Mouse (Mus musculus): Measurements from ENCODE around the gene Tollip.
A peak's percentile ranks its signal among the peaks of the same experiment; 100 is the strongest.

Gene Tollip

DNA sequence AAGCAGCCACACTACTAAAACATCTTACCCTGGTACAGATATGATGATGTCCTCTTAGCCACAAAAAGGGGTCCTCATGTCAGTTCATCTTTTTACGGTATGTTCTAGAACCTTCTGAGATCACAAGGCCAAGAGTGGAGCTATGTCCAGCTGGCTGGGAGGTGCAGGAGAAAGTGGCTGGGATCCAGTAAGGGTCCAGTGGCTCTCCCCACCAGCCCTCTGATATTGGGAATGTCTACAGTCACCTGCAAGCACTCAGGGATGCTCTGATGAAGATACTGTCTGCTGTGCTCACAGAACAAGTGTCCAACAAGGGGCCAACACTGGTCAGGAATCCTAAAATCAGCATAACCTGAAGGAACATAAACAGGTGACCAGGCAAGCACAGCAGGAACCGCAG is at the start of gene Tollip:
Tollip (minus strand) TSS at position 101 of the 400 bp plus-strand sequence.
- DNase-seq = no peak

DNA sequence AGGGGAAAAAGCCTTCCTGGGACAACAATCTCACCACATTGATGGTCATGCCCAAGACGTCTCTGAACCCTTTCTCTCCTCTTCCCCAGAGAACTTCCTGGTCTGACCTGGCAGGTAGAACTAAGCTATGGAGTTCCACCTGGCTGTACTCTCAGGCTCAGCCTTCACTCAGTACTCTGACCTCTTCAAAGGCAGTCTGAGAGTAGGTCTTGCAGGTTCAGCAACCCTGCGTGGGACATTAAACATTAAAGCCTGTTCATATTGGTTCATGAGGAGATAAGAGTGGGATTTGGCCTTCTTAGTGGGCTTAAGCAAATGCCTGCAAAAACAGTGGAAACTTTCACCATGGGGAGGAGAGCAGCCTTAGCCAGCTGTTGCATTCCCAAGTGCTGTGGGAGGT is 48.0 kb upstream of the Tollip start:
- DNase-seq = no peak

DNA sequence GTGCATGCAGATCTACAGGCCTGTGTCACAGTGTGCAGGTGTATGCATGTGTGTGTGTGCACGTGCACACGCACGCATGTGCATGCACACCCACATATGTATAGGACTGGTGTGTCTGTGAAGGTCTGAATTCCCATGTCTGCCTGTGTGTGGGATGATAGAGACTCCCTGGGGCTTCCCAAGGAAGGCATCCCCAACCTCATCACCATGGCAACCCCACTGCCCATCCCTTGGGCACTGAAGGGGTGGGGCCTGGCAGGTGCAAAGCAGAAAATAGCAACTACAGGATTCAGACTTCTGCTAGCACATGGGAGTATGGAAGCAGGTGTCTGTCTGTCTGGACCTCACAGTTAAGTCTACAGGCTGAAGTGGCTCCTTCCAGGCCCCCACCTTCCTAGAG is 44.2 kb upstream of the Tollip start:
- DNase-seq = no peak

DNA sequence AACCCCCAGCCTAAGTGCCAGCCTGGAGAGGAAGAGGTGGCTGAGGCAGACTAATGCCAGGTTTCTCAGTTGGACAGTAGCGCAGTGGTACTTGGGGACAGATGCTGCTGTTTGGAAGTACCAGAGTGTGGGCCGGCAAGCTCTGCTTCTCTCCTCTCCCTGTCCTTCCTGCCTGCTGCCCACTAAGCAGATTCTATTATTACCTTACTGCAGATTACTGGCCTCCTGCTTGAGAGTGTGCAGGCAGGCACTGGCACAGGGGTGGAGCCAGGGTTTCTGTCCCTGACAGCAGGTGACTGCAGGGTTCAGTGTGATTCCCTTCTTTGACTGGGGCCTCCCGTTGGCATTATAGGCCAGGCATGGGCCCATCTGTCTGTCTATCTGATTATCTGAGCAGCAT is 43.2 kb upstream of the Tollip start:
- no peak for DNase-seq

DNA sequence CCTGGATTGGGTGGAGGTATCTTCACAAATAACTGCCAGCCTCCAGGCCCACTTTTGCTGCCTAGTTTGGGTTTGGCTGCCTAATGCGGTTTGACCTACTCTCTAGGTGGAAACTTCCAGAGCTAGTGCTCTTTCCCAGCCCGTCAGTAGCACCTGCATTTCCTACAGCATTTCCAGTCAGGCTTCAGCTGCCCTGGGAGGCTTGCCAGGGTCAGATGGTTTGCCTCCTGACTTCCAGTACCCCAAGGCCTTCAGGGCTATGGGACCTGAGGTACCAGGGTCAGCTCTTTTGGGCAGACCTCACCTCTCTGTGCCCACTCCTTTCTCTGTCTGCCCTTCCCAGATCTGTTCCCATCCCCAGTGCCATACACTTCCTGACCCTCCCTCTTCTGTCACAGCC is 42.6 kb upstream of the Tollip start:
- DNase-seq = no peak

DNA sequence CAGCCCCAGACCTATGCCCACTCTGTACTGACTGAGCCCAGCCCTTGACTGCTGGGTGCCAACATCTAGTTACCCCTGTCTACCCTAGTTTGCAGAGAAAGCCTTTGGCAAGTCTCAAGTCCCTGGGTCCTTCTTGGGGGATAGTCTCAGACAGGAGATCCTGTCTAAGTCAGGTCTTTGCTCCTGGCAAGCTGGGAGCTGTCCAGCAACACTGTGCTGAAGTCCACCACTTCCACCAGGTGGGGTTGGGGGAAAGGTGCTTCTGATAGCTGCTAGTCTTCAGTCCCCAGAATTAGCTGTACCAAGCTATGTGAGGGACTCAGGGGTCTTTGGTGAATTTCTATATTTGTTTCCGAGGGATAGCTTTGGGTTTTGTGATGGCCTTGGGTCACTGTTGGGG is 40.8 kb upstream of the Tollip start:
- DNase-seq = peak; percentile 47

DNA sequence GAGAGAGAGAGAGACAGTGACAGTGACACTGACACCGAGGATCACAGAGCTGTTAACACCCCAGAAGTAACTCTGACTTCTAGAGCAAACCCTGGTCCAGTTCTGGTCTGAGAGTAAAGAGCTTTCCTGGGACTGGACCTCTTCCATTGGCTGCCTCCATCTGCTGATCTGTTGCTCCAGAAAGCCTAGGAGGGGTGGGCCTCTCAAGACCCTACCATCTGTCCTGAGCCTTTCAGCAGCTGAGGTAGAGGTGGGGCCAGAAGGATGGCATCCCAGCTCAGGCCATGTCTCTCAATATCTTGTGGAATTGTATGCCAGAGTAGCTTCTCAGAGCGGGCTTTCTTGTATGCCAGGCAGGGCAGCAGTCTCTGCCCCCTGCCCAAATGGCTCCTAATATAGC is 39.9 kb upstream of the Tollip start:
- DNase-seq = no peak

DNA sequence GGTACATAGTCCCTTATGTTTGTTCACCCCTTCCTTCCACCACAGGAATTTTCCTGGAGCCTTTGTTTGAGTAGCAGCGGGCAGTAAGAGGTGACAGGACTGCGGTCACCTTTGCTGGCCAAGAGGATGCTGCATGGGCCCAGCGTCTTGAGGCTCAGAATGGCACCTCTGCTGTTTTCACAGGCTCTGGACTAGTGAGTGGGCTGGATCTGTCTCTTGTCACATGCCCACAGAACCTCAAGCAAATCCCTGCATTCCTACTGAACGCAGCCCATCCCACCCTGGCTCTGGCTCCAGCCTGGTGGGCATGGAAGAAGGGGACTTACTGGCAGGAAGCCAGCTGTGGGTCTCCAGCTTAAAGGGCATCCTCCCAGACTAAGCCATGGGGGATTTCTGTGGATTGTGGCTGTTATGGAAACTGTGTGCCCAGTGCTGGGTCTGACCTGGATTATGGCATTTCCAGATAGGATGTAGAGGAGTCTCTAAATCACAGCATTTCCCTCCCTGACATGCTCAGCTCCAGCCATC is 39.3 kb upstream of the Tollip start:
- no peak for DNase-seq

DNA sequence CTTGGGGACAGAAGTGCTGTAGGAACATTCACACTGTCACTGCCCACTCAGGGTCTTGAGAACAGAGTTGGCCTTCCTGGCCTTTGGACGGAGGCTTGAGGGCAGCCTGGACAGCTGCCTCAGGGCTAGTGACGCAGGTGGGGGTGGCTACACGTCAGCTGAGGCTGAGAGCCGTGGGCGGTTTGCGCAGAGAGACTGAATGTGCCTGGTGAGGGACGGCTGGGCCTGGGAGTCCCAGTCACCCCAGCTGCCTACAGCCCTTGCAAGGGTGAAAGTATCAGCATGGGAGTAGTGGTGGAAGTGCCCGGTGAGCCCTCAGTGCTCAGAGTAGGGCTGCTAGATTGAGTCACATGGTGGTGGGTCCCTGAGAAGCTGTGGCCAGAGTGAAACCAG is 37.9 kb upstream of the Tollip start:
- no peak for DNase-seq

DNA sequence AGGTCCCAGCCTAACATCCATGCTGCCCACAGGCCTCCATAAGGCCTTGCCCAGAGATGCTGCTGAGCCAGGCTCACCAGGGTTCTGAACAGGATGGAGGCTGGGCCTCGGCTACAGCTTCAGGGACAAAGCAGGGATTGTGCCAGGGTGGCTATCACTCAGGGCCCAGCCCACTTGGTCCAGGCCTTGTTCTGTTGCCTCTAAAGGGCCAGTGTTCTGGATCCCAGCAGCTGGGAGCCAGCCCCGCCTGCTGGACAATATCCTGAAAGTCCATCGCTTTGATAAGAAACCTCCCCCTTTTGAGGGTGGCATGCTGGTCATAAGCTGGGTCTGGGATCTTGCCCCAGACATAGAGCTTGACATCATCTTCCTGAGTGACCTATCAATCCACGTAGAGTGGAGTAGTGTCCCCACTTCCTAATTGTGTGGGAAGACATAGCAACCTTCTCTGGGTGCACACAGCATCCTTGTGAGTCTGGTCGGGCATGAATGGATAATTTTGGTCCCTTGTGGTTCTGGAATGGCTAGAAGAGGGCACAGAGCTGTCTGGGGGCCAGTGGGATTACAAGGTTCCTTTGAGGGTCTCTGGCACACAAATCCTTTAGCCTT is 37.4 kb upstream of the Tollip start:
- no peak for DNase-seq

DNA sequence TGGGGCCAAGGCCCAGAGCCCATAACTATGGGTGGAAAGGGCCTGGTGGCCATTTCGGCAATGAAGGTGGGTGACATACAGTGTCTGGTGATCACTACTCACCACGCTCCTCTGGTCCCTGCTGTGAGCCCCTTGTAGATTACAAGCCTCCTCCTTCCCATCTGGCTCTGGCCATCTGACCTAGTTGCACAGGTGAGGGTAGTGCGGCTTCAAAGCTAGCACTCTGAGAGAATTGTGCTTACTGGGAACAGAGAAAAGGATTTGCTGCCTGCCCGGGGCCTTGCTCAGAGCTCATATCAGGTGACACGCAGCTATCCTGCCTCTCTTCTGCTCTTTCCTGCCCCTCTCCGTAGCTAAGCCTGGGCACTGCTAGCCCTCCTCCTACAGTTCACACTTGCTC is 35.3 kb upstream of the Tollip start:
- DNase-seq = no peak

DNA sequence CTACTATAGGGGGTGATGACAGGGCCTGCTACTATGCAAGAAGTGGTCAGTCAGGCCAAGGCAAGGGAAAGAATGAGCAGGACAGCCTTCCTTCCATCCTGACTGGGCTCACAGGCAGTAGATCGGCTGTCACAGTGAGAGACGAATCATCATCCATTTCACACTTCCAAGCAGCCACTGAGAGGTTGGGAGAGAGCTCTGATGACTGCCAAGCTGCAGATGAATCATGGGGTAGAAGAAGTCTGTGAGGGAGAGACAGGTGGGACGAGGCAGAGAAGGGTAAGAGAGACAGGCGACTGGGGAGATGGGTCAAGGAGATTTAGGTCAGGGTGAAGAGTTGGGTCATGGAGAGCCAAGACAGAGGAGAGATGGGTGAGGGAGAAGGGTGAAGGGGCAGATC is 34.6 kb upstream of the Tollip start:
- DNase-seq = no peak

DNA sequence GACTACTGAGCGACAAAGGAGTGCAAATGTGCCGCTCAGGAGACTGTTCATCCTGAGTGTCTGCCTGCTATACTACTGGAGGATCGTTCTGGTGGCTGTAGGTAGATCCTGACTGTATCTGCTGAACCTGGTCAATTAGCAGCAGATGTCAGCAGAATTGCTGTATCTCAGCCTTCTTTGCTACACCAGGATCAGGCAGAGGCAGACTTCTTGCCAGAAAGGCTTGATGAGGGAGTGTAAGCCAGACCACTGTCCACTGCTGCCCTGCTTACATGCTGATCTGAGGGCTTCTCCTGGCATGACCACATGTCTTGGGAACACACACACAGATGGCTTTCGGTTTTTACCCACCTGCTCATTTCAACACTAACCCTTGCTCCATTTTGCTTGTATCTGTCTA is 33.5 kb upstream of the Tollip start:
- DNase-seq = no peak

DNA sequence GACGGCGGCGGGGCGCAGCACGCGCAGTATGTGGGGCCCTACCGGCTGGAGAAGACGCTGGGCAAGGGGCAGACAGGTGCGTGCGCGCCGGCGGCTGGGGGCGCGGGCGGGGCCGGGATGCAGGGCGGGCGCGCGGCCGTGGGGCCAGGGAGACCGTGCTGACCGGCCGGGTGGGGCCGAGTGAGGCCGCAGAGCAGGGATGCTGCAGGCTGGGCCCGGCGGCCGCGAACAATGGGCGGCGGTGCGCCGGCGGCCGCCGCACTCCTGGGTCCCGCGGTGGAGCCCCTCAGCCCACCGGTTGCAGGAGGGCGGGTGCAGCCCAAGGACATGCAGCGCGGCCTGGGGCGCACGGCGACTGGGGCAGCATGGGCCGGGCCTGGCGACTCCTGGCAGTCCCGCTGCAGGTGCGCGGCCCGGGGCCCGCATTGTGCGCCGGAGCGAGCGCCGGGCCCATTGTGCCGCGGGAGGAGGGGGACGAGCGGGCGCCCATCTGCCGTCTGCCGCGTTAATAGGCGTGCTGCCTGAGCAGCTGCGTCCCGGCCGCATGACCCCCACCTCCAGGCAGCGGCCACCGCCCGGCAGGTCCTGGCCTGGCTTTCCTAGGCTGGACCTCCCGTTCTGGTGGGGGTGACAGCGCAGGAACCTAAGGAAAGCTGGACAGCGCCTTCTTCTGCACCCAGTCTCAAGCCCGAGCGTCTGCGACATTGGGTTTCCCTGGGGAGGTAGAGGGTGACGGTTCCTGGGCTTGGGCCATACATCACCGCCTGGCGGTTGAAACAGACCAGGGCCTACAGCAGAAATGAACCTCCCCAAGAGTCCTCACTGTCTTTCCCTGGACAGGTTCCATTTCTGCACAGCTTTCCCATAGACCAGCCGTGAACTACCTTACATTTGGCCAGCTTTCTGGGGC is 32.1 kb upstream of the Tollip start:
- peak; percentile 76 for DNase-seq

DNA sequence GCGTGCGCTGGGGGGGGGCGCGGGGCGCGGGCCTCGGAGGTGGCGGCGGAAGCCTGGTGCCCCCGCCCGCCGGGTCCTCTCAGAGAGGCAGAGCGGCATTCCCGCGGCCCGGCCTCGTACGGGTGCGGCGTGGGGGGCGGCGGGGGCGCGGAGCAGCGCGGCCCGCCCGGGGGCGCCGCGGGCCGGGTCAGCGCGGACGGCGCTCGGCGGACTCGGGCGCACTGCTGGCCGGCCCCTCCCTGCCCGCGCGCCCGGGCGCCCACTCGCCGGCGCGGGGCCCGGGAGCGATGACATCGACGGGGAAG is 31.4 kb upstream of the Tollip start:
- no peak for DNase-seq

DNA sequence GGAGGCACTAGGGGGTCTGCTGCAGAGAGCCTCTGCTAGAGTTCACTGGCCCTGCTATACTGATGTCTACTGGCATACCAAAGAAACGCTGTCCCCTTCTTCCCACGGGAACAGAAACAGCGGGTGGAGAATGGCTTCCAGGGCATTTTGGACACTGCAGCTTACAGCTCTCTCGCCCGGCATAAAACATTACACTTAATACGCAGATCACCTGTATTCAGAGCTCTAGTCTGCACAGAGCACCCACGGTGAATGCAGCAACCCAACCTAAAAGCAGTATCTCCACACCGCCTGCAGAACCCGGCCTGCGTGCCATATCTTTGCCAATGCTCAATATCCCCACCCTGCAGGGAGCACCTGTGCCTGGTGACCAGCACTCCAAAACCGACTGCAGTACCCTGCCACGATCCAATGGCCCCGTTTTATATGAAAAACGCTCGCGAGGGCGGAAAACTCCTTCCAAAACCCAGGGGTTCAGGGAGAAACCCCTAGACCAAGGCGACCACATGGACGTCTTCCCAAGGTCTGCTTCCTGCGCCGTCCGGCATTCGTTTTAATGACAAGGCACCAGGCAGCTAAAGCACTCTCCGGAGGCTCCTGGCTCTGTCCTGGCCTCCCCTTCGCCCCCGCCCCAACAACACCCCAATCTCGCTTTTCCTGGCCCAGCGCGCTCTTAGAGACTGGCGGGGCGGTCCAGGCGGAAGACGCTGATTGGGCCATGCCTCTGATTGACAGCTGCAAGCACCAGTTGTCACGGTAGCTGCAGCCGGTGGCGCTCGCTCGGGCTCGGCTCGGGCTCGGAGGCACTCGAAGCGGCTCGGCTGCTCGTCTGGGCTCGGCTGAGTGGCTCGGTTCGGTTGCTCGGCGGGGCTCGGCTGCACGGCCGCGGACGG is 30.8 kb upstream of the Tollip start, which contains the start of gene Brsk2:
Brsk2 (plus strand) TSS at position 846 of the 893 bp plus-strand sequence.
- DNase-seq = peak; percentile 95

DNA sequence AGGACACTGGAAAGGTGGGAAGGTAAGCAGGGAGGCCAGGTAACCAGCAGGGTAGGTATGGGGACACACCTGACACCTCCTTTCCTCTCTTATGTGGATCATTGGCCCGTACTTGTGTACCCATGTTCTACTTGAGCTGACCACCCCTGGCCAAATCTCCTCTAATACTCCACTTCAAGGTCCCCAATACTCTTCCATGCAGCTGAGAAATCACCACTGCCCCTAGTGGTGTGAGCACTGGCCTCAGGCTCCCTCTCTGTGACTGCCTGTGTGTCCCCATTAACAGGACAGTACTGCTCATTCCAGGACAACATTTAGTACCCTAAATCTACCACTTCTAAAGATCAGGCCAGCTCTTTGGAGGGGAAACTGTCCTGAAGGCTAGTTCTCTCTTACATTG is 29.7 kb upstream of the Tollip start:
- DNase-seq = no peak

DNA sequence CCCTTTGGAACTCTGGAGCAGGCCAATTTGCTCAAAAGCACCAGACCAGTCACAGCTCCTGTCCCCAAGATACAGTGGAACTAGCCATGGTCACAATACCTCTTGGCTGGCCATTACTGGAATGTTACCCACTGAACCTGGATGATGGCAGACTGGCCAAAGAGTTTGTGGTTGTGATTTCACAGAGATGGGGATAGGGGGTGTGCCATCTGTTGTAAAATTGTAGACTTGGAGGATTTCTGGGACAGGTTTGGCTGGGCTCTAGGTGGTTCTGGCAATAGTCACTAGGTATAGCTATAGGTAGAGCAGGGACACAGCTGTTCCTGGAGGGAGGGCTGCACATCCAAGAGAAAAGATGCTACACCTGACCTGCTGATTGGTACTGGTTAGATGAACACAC is 29.2 kb upstream of the Tollip start:
- no peak for DNase-seq

DNA sequence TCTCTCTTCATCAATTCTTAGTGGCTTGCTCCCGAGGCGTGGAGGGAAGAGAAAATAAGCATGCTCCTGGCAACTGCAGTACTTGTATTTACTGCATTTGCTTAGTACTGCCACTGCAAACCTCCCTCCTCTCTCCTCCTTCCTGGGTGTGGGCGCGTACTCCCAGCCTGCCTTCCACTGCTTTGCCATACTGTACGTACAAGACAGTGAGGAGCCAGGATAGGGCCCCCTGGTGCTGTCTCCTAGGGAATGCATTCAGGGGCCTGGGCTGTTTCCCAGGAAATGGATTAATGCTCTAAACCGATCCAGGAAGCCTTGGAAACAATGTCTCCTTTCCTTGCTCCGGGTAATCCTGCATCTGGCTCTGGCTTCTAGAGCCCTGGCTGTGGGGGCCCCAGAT is 27.6 kb upstream of the Tollip start:
- DNase-seq = peak; percentile 36

DNA sequence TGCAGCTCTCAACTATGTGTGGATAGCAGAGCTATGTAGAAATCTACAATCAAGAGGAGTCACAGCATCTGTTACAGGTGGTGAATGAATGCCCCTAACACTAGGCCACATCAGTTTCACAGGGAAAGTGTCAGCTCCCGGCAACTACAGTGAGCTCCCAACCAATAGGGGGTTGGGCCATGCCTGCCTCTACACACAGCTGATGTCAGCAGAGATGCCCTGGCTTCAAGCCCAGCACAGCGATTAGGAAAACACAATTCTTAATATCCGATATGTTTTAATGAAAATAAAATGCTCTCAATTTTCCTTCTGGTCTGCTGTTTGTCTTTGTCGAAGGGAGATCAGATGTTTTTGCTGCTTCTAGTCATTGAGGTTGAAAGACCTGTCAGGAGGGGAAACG is 25.1 kb upstream of the Tollip start:
- no peak for DNase-seq

DNA sequence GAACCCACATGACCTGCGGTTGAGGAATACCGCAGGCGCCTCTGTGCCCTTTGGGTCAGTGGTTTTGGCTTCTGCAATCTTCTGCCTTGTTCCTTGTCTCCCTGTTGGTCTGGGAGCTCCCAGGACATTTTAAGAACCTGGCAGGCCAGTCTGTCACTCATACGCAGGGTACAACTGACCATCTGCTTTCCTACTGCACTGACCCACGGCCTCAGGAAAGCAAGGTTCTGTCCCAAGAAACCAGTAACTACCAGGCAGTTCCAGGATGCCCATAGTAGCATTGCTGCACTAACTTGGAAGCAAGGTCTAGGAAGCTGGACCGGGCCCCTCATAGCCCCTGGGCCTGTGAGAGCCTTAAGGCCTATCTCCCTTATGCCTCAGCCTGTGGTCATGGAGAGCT is 16.6 kb upstream of the Tollip start:
- DNase-seq = no peak

DNA sequence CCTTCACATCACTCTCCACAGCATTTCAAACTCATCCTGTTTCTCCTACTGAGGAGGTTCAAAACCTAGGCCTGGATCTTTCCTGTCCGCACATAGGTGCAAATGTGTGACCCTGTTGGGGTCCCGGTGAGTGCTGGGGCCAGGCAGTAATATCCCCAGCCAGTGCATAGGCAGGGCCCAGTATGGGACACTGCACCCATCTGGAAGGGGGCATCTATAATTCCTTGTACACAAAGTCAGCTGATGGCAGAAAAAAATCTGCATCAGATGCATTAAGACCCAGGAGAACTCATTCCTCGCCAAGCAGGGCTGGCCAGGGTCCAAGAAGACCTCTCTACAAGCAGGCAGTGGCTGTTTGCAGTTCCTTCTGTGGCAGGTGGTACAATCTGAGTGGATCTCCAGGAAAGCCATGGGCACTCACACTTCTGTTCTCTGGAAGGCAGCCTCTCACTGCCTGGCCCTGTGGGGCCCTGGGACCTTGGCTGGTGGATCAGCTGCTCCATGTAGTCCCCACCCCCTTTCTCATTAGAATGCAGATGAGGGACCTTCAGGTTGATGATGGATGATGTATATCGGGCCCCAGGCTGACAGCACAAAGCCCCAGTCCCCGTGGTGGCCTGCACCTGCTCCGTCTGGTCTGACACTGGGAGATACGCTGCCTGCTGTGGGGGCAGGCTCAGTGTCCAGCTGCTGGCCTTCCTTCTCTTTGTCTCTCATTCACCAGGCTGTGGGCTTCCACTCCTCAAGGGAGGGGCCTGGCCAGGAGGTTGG is 16.0 kb upstream of the Tollip start:
- DNase-seq = peak; percentile 63

DNA sequence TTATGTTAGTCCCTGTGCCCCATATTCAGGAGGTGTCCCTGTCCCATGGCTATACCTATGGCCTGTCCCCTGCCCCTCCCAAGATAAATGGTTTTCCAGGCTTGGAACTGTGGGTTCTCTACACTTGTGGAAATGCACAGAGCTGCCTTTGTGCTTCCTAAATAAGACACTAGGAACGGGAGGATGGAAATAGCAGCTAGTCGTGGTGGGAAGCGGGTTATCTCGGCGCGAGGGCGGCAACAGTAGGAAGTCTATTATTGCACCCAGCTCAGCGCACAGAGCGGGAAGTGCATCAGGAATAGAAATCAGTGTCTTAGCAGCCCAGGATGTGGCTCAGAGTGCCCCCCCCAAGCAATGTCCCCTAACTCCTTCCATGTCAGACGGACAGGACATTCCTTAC is 10.3 kb upstream of the Tollip start:
- no peak for DNase-seq

Measured in embryo, embryonic 11 days (tissue).